Mouse (Mus musculus) heart, embryonic 15.5 days (tissue): ENCODE data around the gene Prcd. TPM values are rescaled to one million over a fixed set of nuclear protein-coding genes. Genes with fewer than 3 reads are reported as not detected.
A peak's percentile ranks its signal among the peaks of the same experiment; 100 is the strongest.
"Not testable (repeated sequence)": the region's sequence is repeated elsewhere in the genome, so short reads cannot be mapped to it uniquely, and the experiment has no call there.

Experiments
- ATAC-seq: fragments of 200-750 bp; cut with Nextera tagmentation; replicated peaks from 2 replicates; pipeline ENCODE4 v1.8.0; 2017; ENCODE audit warnings: low read depth, moderate TSS enrichment; ENCODE audit not compliant: insufficient number of reproducible peaks, insufficient read depth, low FRiP score
- H3K27ac ChIP-seq: fragments of 300-500 bp; sonication (generic); 2 replicates; pipeline ENCODE4 v1.5.1; 2015; ENCODE audit warnings: mild to moderate bottlenecking, inconsistent platforms
- H3K27me3 ChIP-seq: fragments of 300-500 bp; sonication (generic); 2 replicates; pipeline ENCODE4 v1.6.1; 2015; ENCODE audit warnings: inconsistent platforms
- H3K36me3 ChIP-seq: fragments of 300-500 bp; sonication (generic); 2 replicates; pipeline ENCODE4 v1.6.1; 2015; ENCODE audit warnings: mild to moderate bottlenecking, inconsistent platforms
- H3K4me1 ChIP-seq: fragments of 300-500 bp; sonication (generic); replicated peaks from 2 replicates; pipeline ENCODE4 v1.6.1; 2015; ENCODE audit warnings: inconsistent platforms
- H3K4me2 ChIP-seq: fragments of 300-500 bp; sonication (generic); 2 replicates; pipeline ENCODE4 v1.6.1; 2015; ENCODE audit warnings: inconsistent platforms, mild to moderate bottlenecking, moderate library complexity
- H3K4me3 ChIP-seq: fragments of 300-500 bp; sonication (generic); 2 replicates; pipeline ENCODE4 v1.5.1; 2015; ENCODE audit warnings: mild to moderate bottlenecking, inconsistent platforms
- H3K9ac ChIP-seq: fragments of 300-500 bp; sonication (generic); 2 replicates; pipeline ENCODE4 v1.6.1; 2015; ENCODE audit warnings: mild to moderate bottlenecking, inconsistent platforms
- H3K9me3 ChIP-seq: fragments of 300-500 bp; sonication (generic); replicated peaks from 2 replicates; pipeline ENCODE4 v1.6.1; 2016; ENCODE audit warnings: inconsistent platforms
- WGBS: fragments of 180-500 bp; shearing (Covaris S2); methylation state at CpG from one replicate; pipeline ENCODE4 v1.1.7; 2015; ENCODE audit warnings: mixed read lengths; 5-methylcytosine and 5-hydroxymethylcytosine counted together
- polyA plus RNA-seq: library from polyadenylated mRNA; unstranded; fragments of >200 nt; fragmentation: Nextera tagmentation; extraction: Ambion mirVana; gene quantifications from 2 replicates; pipeline ENCODE4 v1.2.1, GENCODE M21; 2015

Gene Prcd
- polyA plus RNA-seq: 1.3 and 1.4 TPM in 2 replicates

- Histone ChIP-seq H3K4me3 (peak within 1 kb of the TSS; percentile 59), H3K9me3 (no peaks in the 10 kb centered on the region), H3K27ac (no peak within 1 kb of the TSS), H3K4me1 (peaks cover 41% of the 10 kb centered on the region), H3K36me3 (no peaks in the 10 kb centered on the region), H3K9ac (peak within 1 kb of the TSS; percentile 61), H3K4me2 (peak within 1 kb of the TSS; percentile 96), H3K27me3 (peaks cover 62% of the 10 kb centered on the region)
- WGBS: 3% methylated on average over 10 of the region's 10 CpGs
- no peak for ATAC-seq
Observed at GRCm38 (mm10) chr11:116653234-116653633, at the start of gene Prcd. Gene Prcd (plus strand): TSS chr11:116653534.

- H3K9ac ChIP-seq: no peak overlapping the region
- H3K4me1 ChIP-seq: no peaks in the 10 kb centered on the region
- no peaks in the 10 kb centered on the region for H3K27me3 ChIP-seq
- WGBS: 89% methylated on average over 12 of the region's 12 CpGs
- H3K4me3 ChIP-seq: no peak overlapping the region
- no peak overlapping the region for H3K4me2 ChIP-seq
- no peak overlapping the region for H3K27ac ChIP-seq
- H3K9me3 ChIP-seq: no peaks in the 10 kb centered on the region
- no peak for ATAC-seq
- H3K36me3 ChIP-seq: peaks cover 30% of the 10 kb centered on the region; the same call in 1 of the 2 replicates
Observed at GRCm38 (mm10) chr11:116604097-116604496, 49.2 kb upstream of the Prcd start.

GRCm38 (mm10) chr11:116607717-116608116 is 45.6 kb upstream of the Prcd start:
- WGBS: 89% methylated on average over 3 of the region's 3 CpGs
- peaks cover 25% of the 10 kb centered on the region; the same call in 1 of the 2 replicates for H3K36me3 ChIP-seq
- H3K9me3 ChIP-seq: no peaks in the 10 kb centered on the region
- H3K9ac ChIP-seq: no peak overlapping the region
- no peak overlapping the region for H3K4me2 ChIP-seq
- no peaks in the 10 kb centered on the region for H3K27me3 ChIP-seq
- H3K27ac ChIP-seq: no peak overlapping the region
- ATAC-seq: no peak
- H3K4me3 ChIP-seq: no peak overlapping the region
- peaks cover 3% of the 10 kb centered on the region for H3K4me1 ChIP-seq

- peaks cover 10% of the 10 kb centered on the region for H3K4me1 ChIP-seq
- no peak overlapping the region for H3K4me2 ChIP-seq
- no peak for ATAC-seq
- H3K9ac ChIP-seq: no peak overlapping the region
- peaks cover 9% of the 10 kb centered on the region; the same call in 1 of the 2 replicates for H3K36me3 ChIP-seq
- no peak overlapping the region for H3K4me3 ChIP-seq
- no peak overlapping the region for H3K27ac ChIP-seq
- no peaks in the 10 kb centered on the region for H3K9me3 ChIP-seq
- WGBS: 87% methylated on average over 15 of the region's 15 CpGs
- no peaks in the 10 kb centered on the region for H3K27me3 ChIP-seq
Observed at GRCm38 (mm10) chr11:116609965-116610630, 43.2 kb upstream of the Prcd start.

GRCm38 (mm10) chr11:116611168-116611567 is 42.2 kb upstream of the Prcd start:
- not testable (repeated sequence) for H3K9ac ChIP-seq, H3K4me3 ChIP-seq, H3K4me2 ChIP-seq, H3K27me3 ChIP-seq, H3K36me3 ChIP-seq, H3K27ac ChIP-seq, H3K9me3 ChIP-seq, ATAC-seq
- H3K4me1 ChIP-seq: peaks cover 20% of the 10 kb centered on the region
- 84% methylated on average over 9 of the region's 9 CpGs for WGBS

- Histone ChIP-seq H3K4me2 (no peak overlapping the region), H3K4me3 (no peak overlapping the region), H3K4me1 (peaks cover 27% of the 10 kb centered on the region), H3K9me3 (no peaks in the 10 kb centered on the region), H3K36me3 (peaks cover 3% of the 10 kb centered on the region; the same call in 1 of the 2 replicates), H3K9ac (no peak overlapping the region), H3K27ac (no peak overlapping the region), H3K27me3 (no peaks in the 10 kb centered on the region)
- ATAC-seq: no peak
- 89% methylated on average over 9 of the region's 9 CpGs for WGBS
Observed at GRCm38 (mm10) chr11:116611883-116612282, 41.5 kb upstream of the Prcd start.

GRCm38 (mm10) chr11:116612554-116612953 is 40.8 kb upstream of the Prcd start:
- no peak for ATAC-seq
- H3K27me3 ChIP-seq: no peaks in the 10 kb centered on the region
- H3K36me3 ChIP-seq: peaks cover 3% of the 10 kb centered on the region; the same call in 1 of the 2 replicates
- H3K4me2 ChIP-seq: no peak overlapping the region
- no peak overlapping the region for H3K9ac ChIP-seq
- H3K4me1 ChIP-seq: peaks cover 34% of the 10 kb centered on the region
- no peak overlapping the region for H3K27ac ChIP-seq
- H3K4me3 ChIP-seq: no peak overlapping the region
- WGBS: 89% methylated on average over 1 of the region's 1 CpGs
- no peaks in the 10 kb centered on the region for H3K9me3 ChIP-seq

- no peak overlapping the region for H3K4me2 ChIP-seq
- H3K4me1 ChIP-seq: peaks cover 39% of the 10 kb centered on the region
- no peak for ATAC-seq
- H3K9me3 ChIP-seq: no peaks in the 10 kb centered on the region
- H3K27me3 ChIP-seq: no peaks in the 10 kb centered on the region
- no peaks in the 10 kb centered on the region for H3K36me3 ChIP-seq
- H3K4me3 ChIP-seq: no peak overlapping the region
- H3K9ac ChIP-seq: no peak overlapping the region
- no peak overlapping the region for H3K27ac ChIP-seq
- WGBS: 78% methylated on average over 6 of the region's 6 CpGs
Observed at GRCm38 (mm10) chr11:116613234-116613633, 40.1 kb upstream of the Prcd start.

GRCm38 (mm10) chr11:116615735-116616437 is 37.4 kb upstream of the Prcd start:
- H3K4me1 ChIP-seq: peaks cover 59% of the 10 kb centered on the region
- H3K36me3 ChIP-seq: no peaks in the 10 kb centered on the region
- 0 out of 2 replicates have a peak overlapping the region, but pooled peaks have one; percentile 7 for H3K9ac ChIP-seq
- peak overlapping the region; percentile 68 for H3K27ac ChIP-seq
- H3K9me3 ChIP-seq: no peaks in the 10 kb centered on the region
- H3K4me2 ChIP-seq: peak overlapping the region; percentile 32
- WGBS: 34% methylated on average over 15 of the region's 15 CpGs
- peak; percentile 24 for ATAC-seq
- H3K4me3 ChIP-seq: no peak overlapping the region
- no peaks in the 10 kb centered on the region for H3K27me3 ChIP-seq

- Histone ChIP-seq H3K27ac (peak overlapping the region; percentile 68), H3K4me1 (peaks cover 65% of the 10 kb centered on the region), H3K4me2 (peak overlapping the region; percentile 32; the same call in 1 of the 2 replicates), H3K27me3 (no peaks in the 10 kb centered on the region), H3K9ac (0 out of 2 replicates have a peak overlapping the region, but pooled peaks have one; percentile 7), H3K36me3 (no peaks in the 10 kb centered on the region), H3K4me3 (0 out of 2 replicates have a peak overlapping the region, but pooled peaks have one; percentile 1), H3K9me3 (no peaks in the 10 kb centered on the region)
- 76% methylated on average over 10 of the region's 10 CpGs for WGBS
- no peak for ATAC-seq
Observed at GRCm38 (mm10) chr11:116616438-116617118, 36.8 kb upstream of the Prcd start.

GRCm38 (mm10) chr11:116617641-116618040 is 35.7 kb upstream of the Prcd start:
- Histone ChIP-seq H3K9me3 (no peaks in the 10 kb centered on the region), H3K27ac (no peak overlapping the region), H3K36me3 (no peaks in the 10 kb centered on the region), H3K4me3 (no peak overlapping the region), H3K27me3 (no peaks in the 10 kb centered on the region), H3K9ac (no peak overlapping the region), H3K4me1 (peaks cover 76% of the 10 kb centered on the region), H3K4me2 (no peak overlapping the region)
- no peak for ATAC-seq
- 69% methylated on average over 7 of the region's 7 CpGs for WGBS
